Mouse (Mus musculus) forebrain, embryonic 14.5 days (tissue): Measurements from ENCODE around the gene Arid1b. TPM values are rescaled to one million over a fixed set of nuclear protein-coding genes. Genes with fewer than 3 reads are reported as not detected.
A peak's percentile ranks its signal among the peaks of the same experiment; 100 is the strongest.

Experiments used
- ATAC-seq: fragments of 200-750 bp; cut with Nextera tagmentation; 2 replicates; pipeline ENCODE4 v1.8.0; 2017; ENCODE audit warnings: mild to moderate bottlenecking, moderate library complexity
- DNase-seq: peaks from one replicate; pipeline ENCODE4 v3.0.0-alpha.2; 2015; ENCODE audit warnings: low spot score
- H3K27ac ChIP-seq: fragments of 300-500 bp; sonication (generic); 2 replicates; pipeline ENCODE4 v1.5.1; 2014; ENCODE audit warnings: low read depth, mild to moderate bottlenecking, control low read depth, low read length, moderate library complexity
- H3K27me3 ChIP-seq: fragments of 300-500 bp; sonication (generic); replicated peaks from 2 replicates; pipeline ENCODE4 v1.6.1; 2014; ENCODE audit warnings: low read length, control low read depth, mixed read lengths; ENCODE audit not compliant: control insufficient read depth, insufficient read depth
- H3K36me3 ChIP-seq: fragments of 300-500 bp; sonication (generic); 2 replicates; pipeline ENCODE4 v1.6.1; 2014; ENCODE audit warnings: low read length, control low read depth; ENCODE audit not compliant: control insufficient read depth, insufficient read depth
- H3K4me1 ChIP-seq: fragments of 300-500 bp; sonication (generic); 2 replicates; pipeline ENCODE4 v1.6.1; 2014; ENCODE audit warnings: antibody characterized with exemption, low read length, control low read depth; ENCODE audit not compliant: control insufficient read depth, insufficient read depth
- H3K4me2 ChIP-seq: fragments of 300-500 bp; sonication (generic); 2 replicates; pipeline ENCODE4 v1.6.1; 2014; ENCODE audit warnings: mild to moderate bottlenecking, control low read depth, low read length
- H3K4me3 ChIP-seq: fragments of 300-500 bp; sonication (generic); 2 replicates; pipeline ENCODE4 v1.5.1; 2014; ENCODE audit warnings: low read depth, low read length, control low read depth
- H3K9ac ChIP-seq: fragments of 300-500 bp; sonication (generic); 2 replicates; pipeline ENCODE4 v1.6.1; 2014; ENCODE audit warnings: mild to moderate bottlenecking, low read length, control low read depth, moderate library complexity
- H3K9me3 ChIP-seq: fragments of 300-500 bp; sonication (generic); replicated peaks from 2 replicates; pipeline ENCODE4 v1.6.1; 2016; ENCODE audit warnings: low read length, control low read depth, mixed read lengths; ENCODE audit not compliant: control insufficient read depth
- WGBS: fragments of 180-500 bp; shearing (Covaris S2); extraction: QIAGEN DNeasy Blood & Tissue Kit; methylation state at CpG from one replicate; pipeline ENCODE4 v1.1.7; 2014; 5-methylcytosine and 5-hydroxymethylcytosine counted together
- polyA plus RNA-seq: library from polyadenylated mRNA; unstranded; fragments of >200 nt; fragmentation: Nextera tagmentation; extraction: Ambion mirVana; gene quantifications from 2 replicates; pipeline ENCODE4 v1.2.1, GENCODE M21; 2014

Gene Arid1b
- polyA plus RNA-seq, 1 experiment from 2014 or later, result 11.1 TPM

DNA sequence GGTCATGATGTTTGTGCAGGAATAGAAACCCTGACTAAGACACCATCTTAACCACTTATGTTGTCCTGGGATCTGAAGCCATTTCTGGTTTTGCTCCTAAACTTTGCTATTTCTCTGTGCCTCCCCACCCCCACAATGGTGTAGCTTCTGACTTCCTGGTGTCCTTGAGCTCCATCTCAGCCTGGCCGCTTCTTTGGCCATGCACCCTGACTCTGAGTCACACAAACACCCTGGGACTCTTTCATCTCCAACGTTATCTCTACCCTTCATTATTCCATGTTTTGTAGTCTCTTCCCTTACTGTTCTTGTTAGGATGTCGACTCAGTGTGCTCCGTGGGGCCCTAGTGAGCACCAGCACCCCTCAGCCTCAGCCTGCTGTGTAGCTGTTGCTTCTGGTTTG is 78.4 kb downstream of the Arid1b start:
- DNase-seq, result no peak
- 88% methylated on average over 4 of the region's 4 CpGs for WGBS
- no peaks in the 10 kb centered on the region for H3K36me3 ChIP-seq
- no peaks in the 10 kb centered on the region for H3K9me3 ChIP-seq
- H3K9ac ChIP-seq, result no peak overlapping the region
- ATAC-seq, result no peak
- H3K27me3 ChIP-seq, result no peaks in the 10 kb centered on the region
- H3K4me3 ChIP-seq, result no peak overlapping the region
- no peaks in the 10 kb centered on the region for H3K4me1 ChIP-seq
- no peak overlapping the region for H3K27ac ChIP-seq
- H3K4me2 ChIP-seq, result no peak overlapping the region

DNA sequence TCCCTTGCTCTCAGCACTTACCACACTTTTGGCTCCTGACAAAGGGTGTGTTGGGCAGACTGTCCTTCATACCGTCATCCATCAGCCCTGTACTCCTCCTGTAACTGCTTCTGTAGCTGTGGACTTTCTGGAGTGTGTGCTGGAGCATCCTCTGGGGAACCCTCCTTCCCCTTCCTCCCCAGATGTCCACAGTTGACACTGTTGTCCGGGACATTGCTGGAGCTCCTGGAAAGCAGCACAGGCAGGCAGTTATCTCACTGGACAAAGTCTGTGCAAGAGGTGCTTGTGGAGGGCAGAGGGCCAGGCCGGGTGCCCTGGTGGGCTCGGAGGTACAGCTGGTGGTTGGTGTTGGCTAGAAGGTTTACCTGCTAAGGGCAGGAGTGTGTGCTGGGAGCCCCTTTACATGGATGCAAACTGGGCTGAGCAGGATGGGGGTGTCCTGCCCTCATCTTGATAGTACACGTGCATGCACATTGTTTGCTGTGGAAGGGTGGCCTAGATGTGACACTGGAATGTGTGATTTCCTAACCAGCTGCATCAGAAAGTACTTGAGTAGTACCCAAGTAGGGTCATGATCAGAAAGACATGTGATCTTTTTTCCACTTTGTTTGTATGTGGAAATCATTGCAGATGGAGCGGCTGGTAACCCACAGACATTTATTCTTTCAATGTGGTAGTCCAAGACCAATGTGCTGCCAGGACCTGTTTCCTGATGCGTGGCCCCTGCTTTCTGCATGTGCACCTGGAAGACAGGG is 80.8 kb downstream of the Arid1b start:
- Histone ChIP-seq H3K4me2 (no peak overlapping the region), H3K4me3 (no peak overlapping the region), H3K27ac (no peak overlapping the region), H3K4me1 (peaks cover 5% of the 10 kb centered on the region; the same call in 1 of the 2 replicates), H3K27me3 (no peaks in the 10 kb centered on the region), H3K36me3 (no peaks in the 10 kb centered on the region), H3K9me3 (no peaks in the 10 kb centered on the region), H3K9ac (no peak overlapping the region)
- ATAC-seq, result no peak
- WGBS, result 89% methylated on average over 7 of the region's 7 CpGs
- no peak for DNase-seq

DNA sequence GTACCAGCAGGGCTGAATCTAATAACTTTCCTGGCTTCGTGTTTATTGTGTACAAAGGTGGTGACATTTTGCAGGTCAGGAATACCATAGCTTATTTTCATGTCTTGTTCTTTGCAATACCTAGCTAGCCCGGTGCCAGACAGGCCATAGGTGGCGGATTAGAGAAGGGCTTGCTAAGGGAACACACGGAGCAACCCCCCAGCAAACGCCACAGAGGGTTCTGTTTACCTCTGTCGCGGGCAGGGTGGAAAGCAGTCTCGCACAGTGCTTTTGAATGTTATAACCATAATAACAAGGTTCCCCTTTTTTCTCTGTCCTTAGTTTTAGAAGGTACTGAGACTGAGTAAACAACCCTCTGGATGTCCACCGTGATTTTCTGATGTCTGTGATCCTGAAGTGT is 83.9 kb downstream of the Arid1b start:
- Histone ChIP-seq H3K27me3 (no peaks in the 10 kb centered on the region), H3K9me3 (no peaks in the 10 kb centered on the region), H3K9ac (no peak overlapping the region), H3K36me3 (no peaks in the 10 kb centered on the region), H3K4me1 (peaks cover 16% of the 10 kb centered on the region), H3K27ac (no peak overlapping the region), H3K4me2 (no peak overlapping the region), H3K4me3 (no peak overlapping the region)
- DNase-seq (no peak), ATAC-seq (no peak)
- 69% methylated on average over 9 of the region's 9 CpGs for WGBS

DNA sequence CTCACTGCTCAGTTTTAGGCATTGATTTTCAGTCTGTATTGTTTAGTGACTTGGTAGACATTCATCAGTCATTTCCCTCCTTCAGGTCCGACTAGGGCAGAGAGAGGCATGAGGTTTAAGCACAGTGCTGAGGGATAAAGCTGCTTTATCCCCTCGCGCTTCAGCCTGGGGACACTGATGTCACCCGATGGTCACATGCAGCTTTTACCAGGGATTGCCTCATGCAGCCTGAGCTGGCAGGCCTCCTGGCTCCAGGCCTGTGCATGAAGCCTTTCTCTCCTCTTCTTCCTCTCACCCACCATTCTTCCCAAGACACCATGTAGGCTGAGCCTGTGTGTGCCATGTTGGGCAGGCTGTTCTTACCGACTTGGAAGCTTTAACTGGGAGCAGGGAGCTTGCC is 84.4 kb downstream of the Arid1b start:
- no peaks in the 10 kb centered on the region for H3K9me3 ChIP-seq
- H3K4me3 ChIP-seq, result no peak overlapping the region
- no peak for ATAC-seq
- H3K4me2 ChIP-seq, result no peak overlapping the region
- no peaks in the 10 kb centered on the region for H3K36me3 ChIP-seq
- DNase-seq, result no peak
- peaks cover 21% of the 10 kb centered on the region for H3K4me1 ChIP-seq
- H3K27me3 ChIP-seq, result no peaks in the 10 kb centered on the region
- WGBS, result 51% methylated on average over 5 of the region's 5 CpGs
- no peak overlapping the region for H3K9ac ChIP-seq
- no peak overlapping the region for H3K27ac ChIP-seq

DNA sequence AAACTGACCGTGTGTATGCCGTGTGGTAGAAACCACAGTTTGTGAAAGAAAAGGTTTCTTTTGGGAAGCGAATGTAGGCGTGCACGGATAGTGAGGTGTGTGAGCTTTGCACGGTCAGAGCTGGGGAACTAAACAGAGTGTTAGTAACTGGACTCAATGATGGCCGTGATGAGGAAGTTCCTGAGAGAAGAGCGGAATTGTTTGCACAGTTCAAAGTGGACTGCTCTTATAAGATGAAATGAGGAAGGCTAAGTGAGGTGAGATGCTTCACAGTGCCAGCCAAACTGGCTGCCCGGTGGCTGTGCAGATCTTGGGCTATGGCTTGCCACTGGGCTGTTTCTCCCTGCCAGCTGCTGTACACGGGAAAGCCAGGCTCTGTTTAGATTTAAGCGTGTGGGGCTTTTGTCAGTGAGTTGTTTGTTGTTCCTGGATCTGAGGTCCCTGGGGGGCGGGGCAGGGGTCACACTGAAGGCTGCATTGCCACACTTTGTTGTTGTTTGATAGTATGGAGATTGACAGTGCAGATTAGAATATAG is 86.8 kb downstream of the Arid1b start:
- H3K9me3 ChIP-seq, result no peaks in the 10 kb centered on the region
- no peaks in the 10 kb centered on the region for H3K27me3 ChIP-seq
- DNase-seq, result no peak
- no peak for ATAC-seq
- no peaks in the 10 kb centered on the region for H3K36me3 ChIP-seq
- no peak overlapping the region for H3K4me2 ChIP-seq
- H3K4me1 ChIP-seq, result peaks cover 40% of the 10 kb centered on the region
- 67% methylated on average over 12 of the region's 12 CpGs for WGBS
- H3K9ac ChIP-seq, result no peak overlapping the region
- no peak overlapping the region for H3K27ac ChIP-seq
- no peak overlapping the region for H3K4me3 ChIP-seq

DNA sequence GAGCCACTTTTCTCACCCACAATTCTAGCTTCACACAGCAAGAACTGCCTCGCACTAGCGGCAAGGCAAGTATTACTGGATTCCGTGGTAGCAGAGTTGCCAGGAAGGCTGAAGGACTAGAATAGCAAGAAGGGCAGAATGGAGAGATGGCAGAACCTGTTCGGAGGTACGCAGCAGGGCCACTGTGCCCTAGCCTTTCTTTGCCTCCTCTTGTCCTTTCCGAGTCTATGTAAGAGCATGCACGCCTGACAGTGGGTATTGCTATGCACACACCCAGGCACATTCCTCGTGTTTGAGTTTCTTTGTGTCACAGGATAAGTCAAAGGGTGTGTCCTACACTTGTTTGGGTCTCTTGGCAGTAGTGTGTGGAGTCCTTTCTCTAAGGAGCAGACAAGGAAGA is 88.1 kb downstream of the Arid1b start:
- no peak overlapping the region for H3K4me3 ChIP-seq
- ATAC-seq, result no peak
- WGBS, result 81% methylated on average over 8 of the region's 8 CpGs

DNA sequence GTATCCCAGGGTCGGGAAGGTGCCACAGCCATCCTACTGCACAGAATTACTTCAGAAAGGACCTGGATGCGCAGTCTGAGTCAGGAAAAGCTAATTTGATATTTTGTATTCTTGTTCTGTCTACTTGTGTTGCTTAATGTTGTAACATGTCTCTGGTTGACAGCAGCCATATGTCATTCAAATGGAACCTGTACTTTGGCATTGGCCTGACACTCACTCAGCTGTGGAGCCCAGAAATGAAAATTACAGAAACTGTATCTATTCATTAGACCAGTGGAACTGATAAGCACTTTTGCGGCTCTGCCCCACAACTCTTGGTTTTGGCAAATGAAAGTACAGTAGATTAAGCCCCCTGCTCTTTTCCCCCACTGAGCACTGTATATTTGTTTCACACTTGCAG is 89.4 kb downstream of the Arid1b start:
- ATAC-seq, result 0 out of 2 replicates have a peak, but pooled peaks have one; percentile 25
- H3K27ac ChIP-seq, result peak overlapping the region; percentile 82
- WGBS, result 77% methylated on average over 3 of the region's 3 CpGs

More for the DNA sequence above, 88.1 kb downstream of the Arid1b start:
- no peak for DNase-seq
- no peaks in the 10 kb centered on the region for H3K36me3 ChIP-seq
- H3K27ac ChIP-seq, result no peak overlapping the region
- H3K4me2 ChIP-seq, result no peak overlapping the region
- H3K9ac ChIP-seq, result no peak overlapping the region
- peaks cover 41% of the 10 kb centered on the region for H3K4me1 ChIP-seq
- H3K27me3 ChIP-seq, result no peaks in the 10 kb centered on the region
- no peaks in the 10 kb centered on the region for H3K9me3 ChIP-seq

DNA sequence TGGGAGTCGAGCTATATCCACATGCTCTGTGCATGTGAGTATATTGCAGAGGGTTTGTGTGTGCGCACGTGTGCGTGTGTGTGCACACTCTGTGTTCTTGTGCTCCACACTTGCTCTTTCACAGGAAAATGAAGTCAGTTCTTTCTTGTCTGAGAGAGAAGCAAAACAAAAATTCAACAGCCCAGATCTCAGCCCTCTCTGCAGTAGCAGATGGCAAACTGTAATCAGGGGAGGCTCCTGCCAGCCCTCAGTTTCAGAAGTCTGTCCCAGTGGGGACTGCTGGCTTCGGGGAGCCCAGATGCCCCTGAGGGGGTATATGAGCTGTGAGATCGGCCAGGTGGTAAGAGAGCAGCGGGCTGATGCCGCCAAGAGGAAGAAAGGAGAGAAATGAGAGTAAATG is 90.0 kb downstream of the Arid1b start:
- Histone ChIP-seq H3K4me1 (peaks cover 35% of the 10 kb centered on the region), H3K27ac (peak overlapping the region; percentile 82), H3K9me3 (no peaks in the 10 kb centered on the region), H3K4me3 (no peak overlapping the region), H3K9ac (no peak overlapping the region), H3K4me2 (no peak overlapping the region), H3K27me3 (no peaks in the 10 kb centered on the region), H3K36me3 (no peaks in the 10 kb centered on the region)
- DNase-seq, result peak; percentile 83
- ATAC-seq, result peak; percentile 91
- WGBS, result 42% methylated on average over 8 of the region's 8 CpGs

More for the DNA sequence above, 89.4 kb downstream of the Arid1b start:
- Histone ChIP-seq H3K9ac (no peak overlapping the region), H3K27me3 (no peaks in the 10 kb centered on the region), H3K4me1 (peaks cover 39% of the 10 kb centered on the region), H3K4me3 (no peak overlapping the region), H3K36me3 (no peaks in the 10 kb centered on the region), H3K9me3 (no peaks in the 10 kb centered on the region), H3K4me2 (no peak overlapping the region)
- peak; percentile 57 for DNase-seq

DNA sequence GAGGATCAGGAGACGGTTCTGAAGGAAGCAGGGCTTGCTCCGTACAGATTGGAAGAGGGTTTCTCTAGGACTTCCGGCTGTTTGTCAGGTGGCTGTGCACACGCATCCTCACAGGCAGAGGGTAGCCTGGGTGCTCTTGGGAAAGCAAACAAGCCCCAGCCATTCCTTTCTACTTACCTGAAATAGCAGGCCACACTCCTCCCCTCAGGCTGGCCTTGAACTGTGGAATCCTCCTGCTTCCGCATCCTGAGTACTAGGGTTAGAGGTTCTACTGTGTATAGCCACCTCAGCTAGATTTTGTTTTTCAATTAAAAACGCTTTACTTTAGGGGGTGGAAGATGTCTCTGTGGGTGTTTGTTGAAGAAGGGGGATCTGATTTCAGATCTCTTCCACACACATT is 90.9 kb downstream of the Arid1b start:
- no peak overlapping the region for H3K27ac ChIP-seq
- no peaks in the 10 kb centered on the region for H3K36me3 ChIP-seq
- DNase-seq, result no peak
- no peak overlapping the region for H3K4me3 ChIP-seq
- no peaks in the 10 kb centered on the region for H3K9me3 ChIP-seq
- WGBS, result 73% methylated on average over 6 of the region's 6 CpGs
- no peak for ATAC-seq
- H3K4me1 ChIP-seq, result peaks cover 40% of the 10 kb centered on the region
- no peaks in the 10 kb centered on the region for H3K27me3 ChIP-seq
- no peak overlapping the region for H3K4me2 ChIP-seq
- H3K9ac ChIP-seq, result no peak overlapping the region
